Mouse (Mus musculus) embryonic facial prominence, embryonic 11.5 days (tissue): ENCODE results near the gene Senp6. TPM values are rescaled to one million over a fixed set of nuclear protein-coding genes. Genes with fewer than 3 reads are reported as not detected.

ENCODE experiments used
- ATAC-seq: fragments of 200-750 bp; cut with Nextera tagmentation; replicated peaks from 2 replicates; pipeline ENCODE4 v1.8.0; 2017; ENCODE audit warnings: low read depth; ENCODE audit not compliant: insufficient number of reproducible peaks, low FRiP score, low TSS enrichment
- DNase-seq: peaks from one replicate; pipeline ENCODE4 v3.0.0-alpha.2; 2015; ENCODE audit warnings: low spot score
- H3K27ac ChIP-seq: fragments of 300-500 bp; sonication (generic); replicated peaks from 2 replicates; pipeline ENCODE4 v1.5.1; 2014; ENCODE audit warnings: mild to moderate bottlenecking, low read depth, low read length, control low read depth
- H3K27me3 ChIP-seq: fragments of 300-500 bp; sonication (generic); 2 replicates; pipeline ENCODE4 v1.6.1; 2014; ENCODE audit warnings: mild to moderate bottlenecking, low read length, moderate library complexity, mixed read lengths; ENCODE audit not compliant: control insufficient read depth, insufficient read depth
- H3K36me3 ChIP-seq: fragments of 300-500 bp; sonication (generic); replicated peaks from 2 replicates; pipeline ENCODE4 v1.6.1; 2014; ENCODE audit warnings: low read depth, mild to moderate bottlenecking, low read length, moderate library complexity, mixed read lengths; ENCODE audit not compliant: control insufficient read depth, insufficient read depth
- H3K4me1 ChIP-seq: fragments of 300-500 bp; sonication (generic); 2 replicates; pipeline ENCODE4 v1.6.1; 2014; ENCODE audit warnings: low read length, mixed read lengths; ENCODE audit not compliant: control insufficient read depth, insufficient read depth
- H3K4me2 ChIP-seq: fragments of 300-500 bp; sonication (generic); 2 replicates; pipeline ENCODE4 v1.6.1; 2014; ENCODE audit warnings: low read depth, mild to moderate bottlenecking, control low read depth, low read length, moderate library complexity
- H3K4me3 ChIP-seq: fragments of 300-500 bp; sonication (generic); 2 replicates; pipeline ENCODE4 v1.5.1; 2014; ENCODE audit warnings: low read depth, low read length, control low read depth
- H3K9ac ChIP-seq: fragments of 300-500 bp; sonication (generic); replicated peaks from 2 replicates; pipeline ENCODE4 v1.6.1; 2014; ENCODE audit warnings: mild to moderate bottlenecking, control low read depth, low read length
- H3K9me3 ChIP-seq: fragments of 300-500 bp; sonication (generic); replicated peaks from 2 replicates; pipeline ENCODE4 v1.6.1; 2016; ENCODE audit warnings: mild to moderate bottlenecking, low read length, inconsistent platforms, mixed read lengths; ENCODE audit not compliant: control insufficient read depth
- WGBS: fragments of 180-500 bp; shearing (Covaris S2); extraction: QIAGEN DNeasy Blood & Tissue Kit; methylation state at CpG from one replicate; pipeline ENCODE4 v1.1.7; 2014; 5-methylcytosine and 5-hydroxymethylcytosine counted together
- polyA plus RNA-seq: library from polyadenylated mRNA; unstranded; fragments of >200 nt; fragmentation: Nextera tagmentation; extraction: Ambion mirVana; gene quantifications from 2 replicates; pipeline ENCODE4 v1.2.1, GENCODE M21; 2014

The Senp6 gene
- polyA plus RNA-seq, 1 experiment from 2014 or later: 71.9 TPM

DNA sequence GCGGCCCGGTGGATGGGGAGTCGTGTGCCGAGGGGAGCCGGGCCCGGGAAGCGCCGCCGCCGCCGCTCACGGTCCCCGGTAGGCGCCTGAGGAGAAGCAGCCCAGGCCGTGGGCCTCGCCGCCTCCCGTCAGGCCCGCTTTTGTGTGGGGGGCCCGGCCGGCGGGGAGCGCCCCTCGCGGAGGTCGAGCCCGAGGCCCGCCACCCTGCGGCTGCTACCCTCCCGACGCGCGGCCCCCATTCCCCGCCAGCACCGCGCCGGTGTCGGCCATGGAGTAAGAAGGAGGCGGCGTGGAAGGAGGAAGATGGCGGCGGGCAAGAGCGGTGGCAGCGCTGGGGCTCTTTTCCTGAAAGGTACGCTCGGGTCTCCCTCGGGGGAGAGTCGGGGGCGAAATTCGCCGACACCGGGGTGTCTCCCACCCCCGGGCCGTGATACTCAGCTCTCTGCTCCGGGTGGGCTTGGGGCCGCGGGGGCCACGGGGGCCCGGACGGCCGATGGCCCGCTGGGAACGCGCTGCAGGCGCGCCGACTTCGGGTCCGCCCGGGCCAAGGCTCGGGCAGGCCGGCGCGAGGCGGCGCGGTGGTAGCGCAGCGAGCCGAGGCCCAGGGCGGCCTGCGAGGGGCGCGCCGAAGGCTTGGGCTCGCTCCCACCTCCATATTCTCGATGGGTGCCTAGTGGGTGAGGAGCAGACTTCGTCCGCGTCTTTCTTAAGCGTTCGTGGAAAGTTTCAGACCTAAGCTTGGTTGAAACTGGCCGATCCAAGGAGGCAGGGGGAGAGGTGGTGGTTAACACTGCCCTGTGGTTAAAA, 721 bp downstream of the Senp6 start:
- Histone ChIP-seq H3K4me3 (peak overlapping the region; percentile 97), H3K27me3 (no peaks in the 10 kb centered on the region), H3K9ac (peak overlapping the region; percentile 100), H3K27ac (peak overlapping the region; percentile 100), H3K4me2 (peak overlapping the region; percentile 44), H3K36me3 (no peaks in the 10 kb centered on the region), H3K4me1 (no peaks in the 10 kb centered on the region), H3K9me3 (no peaks in the 10 kb centered on the region)
- ATAC-seq (peak; percentile 82), DNase-seq (peak; percentile 68)
- under 1% methylated on average over 82 of the region's 93 CpGs for WGBS

- no peaks in the 10 kb centered on the region for H3K36me3 ChIP-seq
- WGBS: under 1% methylated on average over 18 of the region's 18 CpGs
- no peaks in the 10 kb centered on the region for H3K27me3 ChIP-seq
- no peak for DNase-seq
- H3K27ac ChIP-seq: peak overlapping the region; percentile 100
- H3K4me2 ChIP-seq: peak overlapping the region; percentile 44
- H3K4me3 ChIP-seq: peak overlapping the region; percentile 97
- no peak for ATAC-seq
- H3K9me3 ChIP-seq: no peaks in the 10 kb centered on the region
- no peaks in the 10 kb centered on the region for H3K4me1 ChIP-seq
- H3K9ac ChIP-seq: peak overlapping the region; percentile 100
These were observed 1.4 kb downstream of the Senp6 start for GRCm38 (mm10) chr9:80068028-80068515.

GRCm38 (mm10) chr9:80068735-80069315, 2.1 kb downstream of the Senp6 start:
- no peak for DNase-seq
- H3K4me3 ChIP-seq: peak overlapping the region; percentile 97
- H3K4me1 ChIP-seq: no peaks in the 10 kb centered on the region
- WGBS: 53% methylated on average over 11 of the region's 11 CpGs
- ATAC-seq: no peak
- H3K27ac ChIP-seq: no peak overlapping the region
- H3K27me3 ChIP-seq: no peaks in the 10 kb centered on the region
- no peaks in the 10 kb centered on the region for H3K36me3 ChIP-seq
- H3K9me3 ChIP-seq: no peaks in the 10 kb centered on the region
- H3K9ac ChIP-seq: no peak overlapping the region; the same call in 1 of the 2 replicates
- H3K4me2 ChIP-seq: peak overlapping the region; percentile 44

- no peak overlapping the region for H3K27ac ChIP-seq
- H3K4me2 ChIP-seq: no peak overlapping the region
- ATAC-seq (no peak), DNase-seq (no peak)
- H3K36me3 ChIP-seq: no peaks in the 10 kb centered on the region
- no peak overlapping the region for H3K9ac ChIP-seq
- no peaks in the 10 kb centered on the region for H3K27me3 ChIP-seq
- H3K4me3 ChIP-seq: no peak overlapping the region
- H3K9me3 ChIP-seq: no peaks in the 10 kb centered on the region
- no peaks in the 10 kb centered on the region for H3K4me1 ChIP-seq
- WGBS: 87% methylated on average over 3 of the region's 3 CpGs
These were observed 3.3 kb downstream of the Senp6 start for GRCm38 (mm10) chr9:80070026-80070425.

- 58% methylated on average over 3 of the region's 3 CpGs for WGBS
- Histone ChIP-seq H3K4me2 (no peak overlapping the region), H3K36me3 (no peaks in the 10 kb centered on the region), H3K4me1 (no peaks in the 10 kb centered on the region), H3K9ac (no peak overlapping the region), H3K27me3 (no peaks in the 10 kb centered on the region), H3K9me3 (no peaks in the 10 kb centered on the region), H3K27ac (no peak overlapping the region), H3K4me3 (no peak overlapping the region)
- no peak for DNase-seq
- no peak for ATAC-seq
These were observed 4.9 kb downstream of the Senp6 start for GRCm38 (mm10) chr9:80071616-80072015.

- Histone ChIP-seq H3K4me1 (no peaks in the 10 kb centered on the region), H3K36me3 (no peaks in the 10 kb centered on the region), H3K9me3 (no peaks in the 10 kb centered on the region), H3K27me3 (no peaks in the 10 kb centered on the region), H3K27ac (no peak overlapping the region), H3K9ac (no peak overlapping the region), H3K4me2 (no peak overlapping the region), H3K4me3 (no peak overlapping the region)
- DNase-seq (no peak), ATAC-seq (no peak)
- WGBS: 91% methylated on average over 1 of the region's 1 CpGs
These were observed 7.4 kb downstream of the Senp6 start for GRCm38 (mm10) chr9:80074067-80074466.

DNA sequence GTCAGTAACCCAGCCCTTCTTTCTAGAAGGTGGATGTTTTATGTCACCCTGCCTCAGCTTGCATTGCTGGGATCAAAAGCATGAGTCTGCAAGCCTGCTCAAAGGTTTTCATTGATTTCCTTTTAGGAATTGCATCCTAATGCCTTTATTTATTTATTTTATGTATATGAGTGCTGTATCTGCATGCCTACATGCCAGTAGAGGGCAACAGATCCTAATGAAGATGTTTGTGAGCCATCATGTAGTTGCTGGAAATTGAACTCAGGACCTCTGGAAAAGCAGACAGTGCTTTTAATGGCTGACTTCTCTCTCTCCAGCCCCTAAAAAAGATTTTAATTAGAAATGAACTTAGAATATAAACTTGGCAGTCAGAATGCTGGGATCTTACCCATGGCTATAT, 8.2 kb downstream of the Senp6 start:
- Histone ChIP-seq H3K27ac (no peak overlapping the region), H3K4me1 (no peaks in the 10 kb centered on the region), H3K4me3 (no peak overlapping the region), H3K9me3 (no peaks in the 10 kb centered on the region), H3K9ac (no peak overlapping the region), H3K4me2 (no peak overlapping the region), H3K36me3 (no peaks in the 10 kb centered on the region), H3K27me3 (no peaks in the 10 kb centered on the region)
- DNase-seq: no peak
- ATAC-seq: no peak

DNA sequence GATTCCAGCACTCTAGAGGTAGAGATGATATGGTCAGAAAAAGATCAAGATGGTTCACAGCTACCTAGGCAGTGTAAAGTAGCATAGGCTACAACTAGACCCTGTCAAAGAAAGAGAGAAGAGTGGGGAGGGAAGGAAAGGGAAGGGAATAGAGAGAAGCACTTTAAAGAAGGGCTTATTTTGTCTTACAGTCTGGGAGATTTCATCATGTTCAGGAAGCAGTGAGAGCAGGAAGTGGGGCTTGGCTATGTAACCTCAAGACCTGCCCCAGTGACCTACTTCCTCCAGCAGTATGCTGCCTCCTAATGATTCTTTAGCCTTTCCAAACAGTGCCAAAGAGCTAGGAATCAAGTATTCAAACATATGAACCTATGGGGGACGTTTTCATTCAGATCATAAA, 14.2 kb downstream of the Senp6 start:
- H3K36me3 ChIP-seq: no peaks in the 10 kb centered on the region
- no peak for DNase-seq
- WGBS: 92% methylated on average over 1 of the region's 1 CpGs

More for the DNA sequence above, 14.2 kb downstream of the Senp6 start:
- no peak overlapping the region for H3K9ac ChIP-seq
- no peaks in the 10 kb centered on the region for H3K4me1 ChIP-seq
- no peak overlapping the region for H3K4me3 ChIP-seq
- H3K27me3 ChIP-seq: no peaks in the 10 kb centered on the region
- no peak overlapping the region for H3K4me2 ChIP-seq
- H3K27ac ChIP-seq: no peak overlapping the region
- H3K9me3 ChIP-seq: no peaks in the 10 kb centered on the region
- ATAC-seq: no peak
